Mouse (Mus musculus): Measurements from ENCODE around the gene Olfr1423.
"Not testable (repeated sequence)": the region's sequence is repeated elsewhere in the genome, so short reads cannot be mapped to it uniquely, and the experiment has no call there.

The Olfr1423 gene

GRCm38 (mm10) chr19:12006361-12006947 lies 34.7 kb downstream of the Olfr1423 start:
- no peak for DNase-seq

- DNase-seq: peak; percentile 87
Measured at GRCm38 (mm10) chr19:12005376-12006360, 35.4 kb downstream of the Olfr1423 start.

GRCm38 (mm10) chr19:12004216-12005008 lies 36.7 kb downstream of the Olfr1423 start:
- DNase-seq: no peak

GRCm38 (mm10) chr19:12003568-12003967 lies 37.5 kb downstream of the Olfr1423 start:
- peak; percentile 39 for DNase-seq

GRCm38 (mm10) chr19:12002791-12003190 lies 38.3 kb downstream of the Olfr1423 start:
- no peak for DNase-seq

GRCm38 (mm10) chr19:12002125-12002524 lies 39.0 kb downstream of the Olfr1423 start:
- DNase-seq: peak; percentile 66

GRCm38 (mm10) chr19:12001686-12002085 lies 39.4 kb downstream of the Olfr1423 start:
- DNase-seq: no peak

GRCm38 (mm10) chr19:11995722-11996448 lies 45.2 kb downstream of the Olfr1423 start:
- DNase-seq: no peak

- no peak for DNase-seq
Measured at GRCm38 (mm10) chr19:11994703-11995431, 46.2 kb downstream of the Olfr1423 start.

GRCm38 (mm10) chr19:11992441-11993029 lies 48.6 kb downstream of the Olfr1423 start:
- DNase-seq: no peak

- DNase-seq: no peak
Measured at GRCm38 (mm10) chr19:11992034-11992433, 49.1 kb downstream of the Olfr1423 start.

- no peak for DNase-seq
Measured at GRCm38 (mm10) chr19:11989334-11989733, 51.8 kb downstream of the Olfr1423 start.

- no peak for DNase-seq
Measured at GRCm38 (mm10) chr19:11987841-11988240, 53.3 kb downstream of the Olfr1423 start.

- not testable (repeated sequence) for DNase-seq
Measured at GRCm38 (mm10) chr19:11984614-11985013, 56.5 kb downstream of the Olfr1423 start.

Data from kidney, postnatal 10 days (tissue).